Mouse (Mus musculus) liver, adult 2 months (tissue): ENCODE data around the gene Gna11. TPM values are rescaled to one million over a fixed set of nuclear protein-coding genes. Genes with fewer than 3 reads are reported as not detected.

ENCODE experiments used
- DNase-seq: peaks from one replicate; pipeline ENCODE4 v3.0.0-alpha.2; 2011; ENCODE audit warnings: low read depth, low spot score; ENCODE audit errors: extremely low read depth
- H3K27ac ChIP-seq: fragments of 200-500 bp; replicated peaks from 2 replicates; pipeline ENCODE4 v1.5.1; 2012; ENCODE audit warnings: low read depth, mild to moderate bottlenecking, control low read depth, inconsistent platforms, low read length; ENCODE audit not compliant: insufficient read depth
- H3K27me3 ChIP-seq: fragments of 200-500 bp; 2 replicates; pipeline ENCODE4 v1.6.1; 2012; ENCODE audit warnings: mild to moderate bottlenecking, moderate library complexity, low read length, inconsistent platforms; ENCODE audit not compliant: control insufficient read depth, insufficient read depth
- H3K36me3 ChIP-seq: fragments of 200-500 bp; 2 replicates; pipeline ENCODE4 v1.6.1; 2012; ENCODE audit warnings: low read length, inconsistent platforms; ENCODE audit not compliant: control insufficient read depth, insufficient read depth
- H3K4me1 ChIP-seq: fragments of 200-500 bp; 2 replicates; pipeline ENCODE4 v1.6.1; 2011; ENCODE audit warnings: low read length; ENCODE audit not compliant: control insufficient read depth, insufficient read depth
- H3K4me3 ChIP-seq: fragments of 200-500 bp; 2 replicates; pipeline ENCODE4 v1.5.1; 2011; ENCODE audit warnings: low read depth, mild to moderate bottlenecking, control low read depth, low read length, moderate library complexity; ENCODE audit not compliant: insufficient read depth
- H3K79me2 ChIP-seq: fragments of 200-500 bp; 2 replicates; pipeline ENCODE4 v1.6.1; 2012; ENCODE audit warnings: inconsistent platforms, mild to moderate bottlenecking, low read length, moderate library complexity; ENCODE audit not compliant: control insufficient read depth, insufficient read depth
- H3K9ac ChIP-seq: fragments of 200-500 bp; 2 replicates; pipeline ENCODE4 v1.6.1; 2012; ENCODE audit warnings: low read depth, mild to moderate bottlenecking, control low read depth, inconsistent platforms, low read length
- CTCF ChIP-seq: fragments of 200-500 bp; IDR thresholded peaks from 2 replicates; pipeline ENCODE4 v1.5.1; 2011; ENCODE audit warnings: low read depth, low read length, control low read depth
- POLR2A ChIP-seq: fragments of 200-500 bp; IDR thresholded peaks from 2 replicates; pipeline ENCODE4 v1.6.1; 2011; ENCODE audit warnings: low read length, control low read depth; ENCODE audit not compliant: insufficient read depth; ENCODE audit errors: extremely low read depth
- WGBS: fragments of 180-500 bp; shearing (Covaris S2); methylation state at CpG from one replicate; pipeline ENCODE4 v1.1.7; 2018; 5-methylcytosine and 5-hydroxymethylcytosine counted together
- polyA plus RNA-seq: library from polyadenylated mRNA; depleted of rRNA; stranded (reverse); fragments of >200 nt; gene quantifications from 2 replicates; pipeline ENCODE4 v1.2.3, GENCODE M21; 2012
- total RNA-seq: library from RNA; depleted of rRNA; stranded (reverse); fragments of >200 nt; gene quantifications from 2 replicates; pipeline ENCODE4 v1.2.3, GENCODE M21; 2014

Gna11 gene
- total and polyA plus RNA-seq, 2 experiments, result 20.7 to 61.6 TPM

- TF ChIP-seq POLR2A (no peak), CTCF (no peak)
These were observed 25.3 kb upstream of the Gna11 start for GRCm38 (mm10) chr10:81570238-81570800.

GRCm38 (mm10) chr10:81569507-81570237 is 24.7 kb upstream of the Gna11 start:
- no peaks in the 10 kb centered on the region for H3K27me3 ChIP-seq
- H3K4me3 ChIP-seq, result no peak overlapping the region
- TF ChIP-seq CTCF (no peak), POLR2A (no peak)
- no peaks in the 10 kb centered on the region for H3K79me2 ChIP-seq
- WGBS, result 84% methylated on average over 9 of the region's 9 CpGs
- no peak overlapping the region for H3K9ac ChIP-seq
- peaks cover 11% of the 10 kb centered on the region for H3K4me1 ChIP-seq
- no peak for DNase-seq
- H3K36me3 ChIP-seq, result peaks cover 10% of the 10 kb centered on the region
- no peak overlapping the region for H3K27ac ChIP-seq

More at GRCm38 (mm10) chr10:81570238-81570800, 25.3 kb upstream of the Gna11 start:
- WGBS, result 12% methylated on average over 11 of the region's 11 CpGs
- Histone ChIP-seq H3K36me3 (0 out of 2 replicates have a peak, but pooled peaks cover 6% of the 10 kb centered on the region), H3K4me3 (peak overlapping the region; percentile 53), H3K9ac (peak overlapping the region; percentile 78), H3K79me2 (no peaks in the 10 kb centered on the region), H3K4me1 (peaks cover 12% of the 10 kb centered on the region), H3K27me3 (no peaks in the 10 kb centered on the region), H3K27ac (no peak overlapping the region; the same call in 1 of the 2 replicates)
- no peak for DNase-seq

GRCm38 (mm10) chr10:81568381-81569191 is 23.6 kb upstream of the Gna11 start:
- no peak overlapping the region for H3K4me3 ChIP-seq
- DNase-seq, result no peak
- no peaks in the 10 kb centered on the region for H3K79me2 ChIP-seq
- peaks cover 12% of the 10 kb centered on the region for H3K36me3 ChIP-seq
- WGBS, result 33% methylated on average over 16 of the region's 16 CpGs
- no peak for TF ChIP-seq POLR2A
- TF ChIP-seq CTCF, result no peak
- no peaks in the 10 kb centered on the region for H3K27me3 ChIP-seq
- H3K9ac ChIP-seq, result no peak overlapping the region
- no peak overlapping the region for H3K27ac ChIP-seq
- H3K4me1 ChIP-seq, result peaks cover 10% of the 10 kb centered on the region

- 71% methylated on average over 20 of the region's 20 CpGs for WGBS
- H3K4me1 ChIP-seq, result peaks cover 23% of the 10 kb centered on the region
- no peak overlapping the region for H3K4me3 ChIP-seq
These were observed 20.6 kb upstream of the Gna11 start for GRCm38 (mm10) chr10:81565257-81566228.

GRCm38 (mm10) chr10:81564734-81565133 is 19.7 kb upstream of the Gna11 start:
- DNase-seq, result no peak
- H3K27ac ChIP-seq, result no peak overlapping the region

More at GRCm38 (mm10) chr10:81565257-81566228, 20.6 kb upstream of the Gna11 start:
- Histone ChIP-seq H3K36me3 (peaks cover 12% of the 10 kb centered on the region), H3K79me2 (peaks cover 17% of the 10 kb centered on the region), H3K9ac (no peak overlapping the region), H3K27ac (no peak overlapping the region), H3K27me3 (no peaks in the 10 kb centered on the region)
- no peak for TF ChIP-seq CTCF
- no peak for TF ChIP-seq POLR2A
- DNase-seq, result no peak

More at GRCm38 (mm10) chr10:81564734-81565133, 19.7 kb upstream of the Gna11 start:
- Histone ChIP-seq H3K4me1 (peaks cover 20% of the 10 kb centered on the region), H3K4me3 (no peak overlapping the region), H3K79me2 (peaks cover 24% of the 10 kb centered on the region), H3K9ac (no peak overlapping the region), H3K27me3 (no peaks in the 10 kb centered on the region), H3K36me3 (peaks cover 12% of the 10 kb centered on the region)
- TF ChIP-seq CTCF, result peak; percentile 75
- no peak for TF ChIP-seq POLR2A
- WGBS, result 67% methylated on average over 10 of the region's 10 CpGs
